Mouse (Mus musculus): ENCODE measurements at regions not wholly inside any gene's neighbourhood (a gene's known extent, or its start where the extent isn't known, plus 50 kb on each side); places are given as distances from the start of the nearest gene placed in this dataset.

GRCm38 (mm10) chr2:72849441-72850192, 130.6 kb downstream of the Sp3 start:
- Histone ChIP-seq H3K4me1 (ENCODE audit: insufficient read depth) (no peaks in the 10 kb centered on the region), H3K4me2 (ENCODE audit: low read depth) (no peak overlapping the region), H3K27me3 (ENCODE audit: insufficient read depth, low read length) (no peaks in the 10 kb centered on the region), H3K27ac (ENCODE audit: low read depth, low read length) (no peak overlapping the region), H3K4me3 (ENCODE audit: low read depth, low read length) (no peak overlapping the region), H3K9ac (no peak overlapping the region), H3K9me3 (ENCODE audit: low read length) (no peaks in the 10 kb centered on the region), H3K36me3 (ENCODE audit: insufficient read depth) (no peaks in the 10 kb centered on the region)
- 52% methylated on average over 12 of the region's 12 CpGs for WGBS
- DNase-seq, result no peak
- no peak for TF ChIP-seq CTCF (IDR thresholded peaks at IDR 0.05; ENCODE audit: low read depth)
- ATAC-seq, result no peak

- Histone ChIP-seq H3K27me3 (ENCODE audit: insufficient read depth, low read length) (no peaks in the 10 kb centered on the region), H3K9ac (no peak overlapping the region), H3K9me3 (ENCODE audit: low read length) (no peaks in the 10 kb centered on the region), H3K27ac (ENCODE audit: low read depth, low read length) (no peak overlapping the region), H3K36me3 (ENCODE audit: insufficient read depth) (no peaks in the 10 kb centered on the region), H3K4me2 (ENCODE audit: low read depth) (no peak overlapping the region), H3K4me3 (ENCODE audit: low read depth, low read length) (no peak overlapping the region), H3K4me1 (ENCODE audit: insufficient read depth) (0 out of 2 replicates have a peak, but pooled peaks cover 4% of the 10 kb centered on the region)
- no peak for TF ChIP-seq CTCF (IDR thresholded peaks at IDR 0.05; ENCODE audit: low read depth)
- DNase-seq (no peak), ATAC-seq (no peak)
- WGBS, result 85% methylated on average over 4 of the region's 4 CpGs
Measured at GRCm38 (mm10) chr2:72852509-72852908, 127.7 kb downstream of the Sp3 start.

- no peak for ATAC-seq
- H3K36me3 ChIP-seq (ENCODE audit: insufficient read depth), result no peaks in the 10 kb centered on the region
- no peak for TF ChIP-seq CTCF (IDR thresholded peaks at IDR 0.05; ENCODE audit: low read depth)
- H3K4me1 ChIP-seq (ENCODE audit: insufficient read depth), result 0 out of 2 replicates have a peak, but pooled peaks cover 4% of the 10 kb centered on the region
- no peak overlapping the region for H3K27ac ChIP-seq (ENCODE audit: low read depth, low read length)
- no peaks in the 10 kb centered on the region for H3K27me3 ChIP-seq (ENCODE audit: insufficient read depth, low read length)
- no peak overlapping the region for H3K4me3 ChIP-seq (ENCODE audit: low read depth, low read length)
- H3K9ac ChIP-seq, result no peak overlapping the region
- WGBS, result 60% methylated on average over 11 of the region's 11 CpGs
- DNase-seq, result peak; percentile 38
- H3K9me3 ChIP-seq (ENCODE audit: low read length), result no peaks in the 10 kb centered on the region
- no peak overlapping the region for H3K4me2 ChIP-seq (ENCODE audit: low read depth)
Measured at GRCm38 (mm10) chr2:72855276-72855970, 124.8 kb downstream of the Sp3 start.

- H3K9ac ChIP-seq, result no peak overlapping the region
- no peaks in the 10 kb centered on the region for H3K27me3 ChIP-seq (ENCODE audit: insufficient read depth, low read length)
- no peak for TF ChIP-seq CTCF (IDR thresholded peaks at IDR 0.05; ENCODE audit: low read depth)
- H3K9me3 ChIP-seq (ENCODE audit: low read length), result no peaks in the 10 kb centered on the region
- H3K4me3 ChIP-seq (ENCODE audit: low read depth, low read length), result no peak overlapping the region
- H3K4me2 ChIP-seq (ENCODE audit: low read depth), result no peak overlapping the region
- no peak overlapping the region for H3K27ac ChIP-seq (ENCODE audit: low read depth, low read length)
- DNase-seq (no peak), ATAC-seq (no peak)
- 80% methylated on average over 13 of the region's 13 CpGs for whole genome bisulfite sequencing
- H3K36me3 ChIP-seq (ENCODE audit: insufficient read depth), result no peaks in the 10 kb centered on the region
- H3K4me1 ChIP-seq (ENCODE audit: insufficient read depth), result 0 out of 2 replicates have a peak, but pooled peaks cover 4% of the 10 kb centered on the region
Measured at GRCm38 (mm10) chr2:72855971-72856755, 124.1 kb downstream of the Sp3 start.

- H3K4me3 ChIP-seq (ENCODE audit: low read depth, low read length), result no peak overlapping the region
- H3K36me3 ChIP-seq (ENCODE audit: insufficient read depth), result no peaks in the 10 kb centered on the region
- H3K4me2 ChIP-seq (ENCODE audit: low read depth), result no peak overlapping the region
- no peak overlapping the region for H3K27ac ChIP-seq (ENCODE audit: low read depth, low read length)
- no peak overlapping the region for H3K9ac ChIP-seq
- ATAC-seq (no peak), DNase-seq (no peak)
- no peaks in the 10 kb centered on the region for H3K27me3 ChIP-seq (ENCODE audit: insufficient read depth, low read length)
- 0 out of 2 replicates have a peak, but pooled peaks cover 4% of the 10 kb centered on the region for H3K4me1 ChIP-seq (ENCODE audit: insufficient read depth)
- no peak for TF ChIP-seq CTCF (IDR thresholded peaks at IDR 0.05; ENCODE audit: low read depth)
- 94% methylated on average over 5 of the region's 5 CpGs for WGBS
- no peaks in the 10 kb centered on the region for H3K9me3 ChIP-seq (ENCODE audit: low read length)
Measured at GRCm38 (mm10) chr2:72857377-72857776, 122.9 kb downstream of the Sp3 start.

- Histone ChIP-seq H3K36me3 (ENCODE audit: insufficient read depth) (no peaks in the 10 kb centered on the region), H3K27me3 (ENCODE audit: insufficient read depth, low read length) (no peaks in the 10 kb centered on the region), H3K4me2 (ENCODE audit: low read depth) (no peak overlapping the region), H3K4me1 (ENCODE audit: insufficient read depth) (no peaks in the 10 kb centered on the region), H3K27ac (ENCODE audit: low read depth, low read length) (no peak overlapping the region), H3K4me3 (ENCODE audit: low read depth, low read length) (no peak overlapping the region), H3K9ac (no peak overlapping the region), H3K9me3 (ENCODE audit: low read length) (no peaks in the 10 kb centered on the region)
- no peak for TF ChIP-seq CTCF (IDR thresholded peaks at IDR 0.05; ENCODE audit: low read depth)
- WGBS, result 49% methylated on average over 19 of the region's 19 CpGs
- ATAC-seq (no peak), DNase-seq (no peak)
Measured at GRCm38 (mm10) chr2:72865462-72866365, 114.5 kb downstream of the Sp3 start.
